Mouse (Mus musculus) G1E (cell line): ENCODE data around the gene Gm5662.
"Not testable (repeated sequence)": the region's sequence is repeated elsewhere in the genome, so short reads cannot be mapped to it uniquely, and the experiment has no call there.

ENCODE experiments used
- CTCF ChIP-seq: IDR thresholded peaks from 2 replicates; pipeline ENCODE4 v1.5.1; 2012; ENCODE audit warnings: low read depth, low read length, inconsistent platforms, mixed read lengths
- GATA1 ChIP-seq: IDR thresholded peaks from 2 replicates; pipeline ENCODE4 v1.6.1; 2012; ENCODE audit warnings: borderline replicate concordance, low read length, inconsistent platforms, mixed read lengths
- GATA2 ChIP-seq: IDR thresholded peaks from 2 replicates; pipeline ENCODE4 v1.6.1; 2012; ENCODE audit warnings: low read depth, low read length, inconsistent platforms, borderline replicate concordance
- POLR2AphosphoS5 ChIP-seq: IDR thresholded peaks from 2 replicates; pipeline ENCODE4 v1.6.1; 2012; ENCODE audit warnings: low read depth, low read length, inconsistent platforms; ENCODE audit not compliant: insufficient replicate concordance
- TAL1 ChIP-seq: conservative IDR thresholded peaks from 2 replicates; pipeline ENCODE4 v1.6.1; 2012; ENCODE audit warnings: low read depth, low read length, inconsistent platforms, mixed read lengths

GRCm38 (mm10) chr12:88245786-88246185, 28.5 kb downstream of the Gm5662 start:
- not testable (repeated sequence) for TF ChIP-seq CTCF, GATA2, GATA1, TAL1, POLR2AphosphoS5
